Mouse (Mus musculus) stomach, embryonic 16.5 days (tissue): ENCODE measurements at regions not wholly inside any gene's neighbourhood (a gene's known extent, or its start where the extent isn't known, plus 50 kb on each side); places are given as distances from the start of the nearest gene placed in this dataset.

Source experiments
- ATAC-seq: fragments of 200-750 bp; cut with Nextera tagmentation; 2 replicates; pipeline ENCODE4 v1.8.0; 2017; ENCODE audit warnings: moderate number of reproducible peaks, moderate TSS enrichment; ENCODE audit not compliant: insufficient read depth, low FRiP score
- H3K27ac ChIP-seq: fragments of 300-500 bp; sonication (generic); 2 replicates; pipeline ENCODE4 v1.5.1; 2014; ENCODE audit warnings: low read length
- H3K27me3 ChIP-seq: fragments of 300-500 bp; sonication (generic); 2 replicates; pipeline ENCODE4 v1.6.1; 2014; ENCODE audit warnings: low read length, control low read depth, mixed read lengths; ENCODE audit not compliant: control insufficient read depth, insufficient read depth
- H3K36me3 ChIP-seq: fragments of 300-500 bp; sonication (generic); 2 replicates; pipeline ENCODE4 v1.6.1; 2014; ENCODE audit warnings: low read length; ENCODE audit not compliant: control insufficient read depth, insufficient read depth
- H3K4me1 ChIP-seq: fragments of 300-500 bp; sonication (generic); 2 replicates; pipeline ENCODE4 v1.6.1; 2014; ENCODE audit warnings: low read length, control low read depth, mixed read lengths; ENCODE audit not compliant: control insufficient read depth, insufficient read depth
- H3K4me2 ChIP-seq: fragments of 300-500 bp; sonication (generic); 2 replicates; pipeline ENCODE4 v1.6.1; 2014; ENCODE audit warnings: low read depth, low read length, mixed read lengths
- H3K4me3 ChIP-seq: fragments of 300-500 bp; sonication (generic); replicated peaks from 2 replicates; pipeline ENCODE4 v1.5.1; 2014; ENCODE audit warnings: mild to moderate bottlenecking, low read length
- H3K9ac ChIP-seq: fragments of 300-500 bp; sonication (generic); 2 replicates; pipeline ENCODE4 v1.6.1; 2014; ENCODE audit warnings: low read length
- H3K9me3 ChIP-seq: fragments of 300-500 bp; sonication (generic); replicated peaks from 2 replicates; pipeline ENCODE4 v1.6.1; 2016; ENCODE audit warnings: low read length, control low read depth; ENCODE audit not compliant: control insufficient read depth
- WGBS: fragments of 180-500 bp; shearing (Covaris S2); extraction: QIAGEN DNeasy Blood & Tissue Kit; methylation state at CpG from one replicate; pipeline ENCODE4 v1.1.7; 2014; 5-methylcytosine and 5-hydroxymethylcytosine counted together

DNA sequence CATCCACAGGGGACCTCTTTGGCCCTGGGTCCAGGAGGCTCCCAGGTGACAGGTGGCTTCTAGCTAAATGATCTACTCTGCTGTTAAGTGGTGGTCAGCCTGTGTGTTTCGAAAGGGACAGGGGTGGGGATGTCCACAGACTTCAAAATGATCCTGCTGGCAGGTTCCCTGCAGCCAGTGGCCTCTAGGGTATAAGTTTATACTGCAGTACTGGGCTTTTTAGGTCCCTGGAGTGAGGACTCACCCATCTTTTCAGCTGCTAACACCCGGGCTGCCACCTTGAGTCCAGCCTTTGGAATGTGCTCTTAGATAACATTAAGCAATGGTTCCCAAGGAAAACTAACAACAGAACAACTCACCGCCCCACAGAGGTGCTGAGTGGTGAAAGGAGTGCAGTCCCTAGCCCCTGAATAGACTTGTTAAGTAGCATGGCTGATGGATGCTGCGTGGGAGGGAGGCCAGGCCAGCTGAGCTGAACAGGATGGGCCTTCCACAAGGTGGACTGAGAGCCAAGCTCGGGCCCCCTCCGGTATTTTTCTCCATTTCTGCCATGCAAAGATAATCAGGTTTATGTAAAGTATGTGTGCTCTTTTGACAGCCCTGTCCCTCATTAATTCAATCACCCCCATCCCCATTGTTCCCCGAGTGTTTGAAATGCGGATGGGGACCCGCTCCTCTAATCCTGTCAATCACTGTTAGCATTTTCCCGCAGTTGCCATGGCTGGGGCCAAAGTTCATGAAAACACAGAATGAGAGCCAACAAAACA, 226.0 kb upstream of the Irx4 start:
- H3K9ac ChIP-seq: no peak overlapping the region
- H3K27ac ChIP-seq: no peak overlapping the region
- H3K4me1 ChIP-seq: no peaks in the 10 kb centered on the region
- WGBS: 28% methylated on average over 10 of the region's 10 CpGs
- no peak overlapping the region for H3K4me3 ChIP-seq
- ATAC-seq: no peak
- H3K36me3 ChIP-seq: no peaks in the 10 kb centered on the region
- no peak overlapping the region for H3K4me2 ChIP-seq
- H3K27me3 ChIP-seq: no peaks in the 10 kb centered on the region
- no peaks in the 10 kb centered on the region for H3K9me3 ChIP-seq

- no peaks in the 10 kb centered on the region for H3K27me3 ChIP-seq
- WGBS: 79% methylated on average over 10 of the region's 10 CpGs
These were observed 225.4 kb upstream of the Irx4 start for GRCm38 (mm10) chr13:73034886-73035285.

GRCm38 (mm10) chr13:73035336-73035940, 224.8 kb upstream of the Irx4 start:
- Histone ChIP-seq H3K27ac (no peak overlapping the region), H3K36me3 (no peaks in the 10 kb centered on the region), H3K9me3 (no peaks in the 10 kb centered on the region), H3K27me3 (no peaks in the 10 kb centered on the region), H3K4me3 (no peak overlapping the region), H3K4me1 (no peaks in the 10 kb centered on the region), H3K4me2 (no peak overlapping the region), H3K9ac (no peak overlapping the region)
- ATAC-seq: no peak
- 61% methylated on average over 2 of the region's 2 CpGs for WGBS

More at GRCm38 (mm10) chr13:73034886-73035285, 225.4 kb upstream of the Irx4 start:
- H3K9ac ChIP-seq: no peak overlapping the region
- H3K4me2 ChIP-seq: no peak overlapping the region
- no peak overlapping the region for H3K4me3 ChIP-seq
- no peaks in the 10 kb centered on the region for H3K9me3 ChIP-seq
- H3K36me3 ChIP-seq: no peaks in the 10 kb centered on the region
- ATAC-seq: no peak
- H3K4me1 ChIP-seq: no peaks in the 10 kb centered on the region
- H3K27ac ChIP-seq: no peak overlapping the region

- no peak overlapping the region for H3K4me2 ChIP-seq
- no peaks in the 10 kb centered on the region for H3K4me1 ChIP-seq
- no peaks in the 10 kb centered on the region for H3K27me3 ChIP-seq
- no peaks in the 10 kb centered on the region for H3K36me3 ChIP-seq
- no peaks in the 10 kb centered on the region for H3K9me3 ChIP-seq
- H3K27ac ChIP-seq: no peak overlapping the region
- H3K9ac ChIP-seq: no peak overlapping the region
- H3K4me3 ChIP-seq: no peak overlapping the region
- WGBS: 83% methylated on average over 5 of the region's 5 CpGs
- ATAC-seq: no peak
These were observed 220.5 kb upstream of the Irx4 start for GRCm38 (mm10) chr13:73039731-73040130.

GRCm38 (mm10) chr13:73041233-73042040, 218.8 kb upstream of the Irx4 start:
- WGBS: 52% methylated on average over 14 of the region's 14 CpGs
- H3K27me3 ChIP-seq: no peaks in the 10 kb centered on the region
- no peaks in the 10 kb centered on the region for H3K4me1 ChIP-seq
- no peak overlapping the region for H3K9ac ChIP-seq
- ATAC-seq: no peak
- H3K27ac ChIP-seq: no peak overlapping the region
- no peak overlapping the region for H3K4me3 ChIP-seq
- no peak overlapping the region for H3K4me2 ChIP-seq
- no peaks in the 10 kb centered on the region for H3K9me3 ChIP-seq
- no peaks in the 10 kb centered on the region for H3K36me3 ChIP-seq

DNA sequence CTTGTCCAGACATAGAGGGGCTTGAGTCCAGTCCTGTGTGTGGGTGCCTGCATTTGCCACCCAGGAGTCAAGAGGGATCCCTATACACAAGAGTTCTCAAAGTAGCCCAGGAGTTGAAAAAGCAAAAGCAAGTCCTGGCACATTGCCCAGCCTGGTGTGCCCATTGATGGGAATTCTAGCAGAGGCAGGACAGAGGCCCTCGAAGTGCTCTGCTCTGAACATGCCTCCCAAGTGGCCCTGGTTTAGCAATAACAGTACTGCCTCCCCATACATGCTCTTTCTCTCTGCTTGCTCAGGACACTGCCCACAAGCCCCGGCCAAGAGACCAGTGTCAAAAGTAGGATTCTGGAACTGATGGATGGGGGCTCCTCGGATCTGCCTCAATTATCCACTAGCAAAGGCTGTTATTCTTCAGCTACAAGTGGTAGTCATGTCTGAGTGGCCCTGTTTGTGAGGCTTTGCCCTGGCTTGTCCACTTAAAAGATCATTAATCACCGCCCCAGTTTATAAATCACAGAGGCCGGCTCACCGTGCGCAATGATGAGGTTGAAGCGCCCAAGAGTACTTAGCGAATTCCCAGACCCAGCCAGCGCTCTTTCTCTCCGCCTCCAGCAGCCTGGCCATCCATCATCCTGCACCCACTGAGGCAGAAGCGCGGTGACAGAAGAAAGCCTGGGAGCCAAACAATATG, 190.3 kb upstream of the Irx4 start:
- Histone ChIP-seq H3K4me1 (peaks cover 7% of the 10 kb centered on the region), H3K36me3 (no peaks in the 10 kb centered on the region), H3K9me3 (no peaks in the 10 kb centered on the region), H3K9ac (no peak overlapping the region), H3K27me3 (no peaks in the 10 kb centered on the region), H3K27ac (no peak overlapping the region), H3K4me2 (no peak overlapping the region), H3K4me3 (no peak overlapping the region)
- ATAC-seq: no peak
- WGBS: 14% methylated on average over 13 of the region's 13 CpGs

DNA sequence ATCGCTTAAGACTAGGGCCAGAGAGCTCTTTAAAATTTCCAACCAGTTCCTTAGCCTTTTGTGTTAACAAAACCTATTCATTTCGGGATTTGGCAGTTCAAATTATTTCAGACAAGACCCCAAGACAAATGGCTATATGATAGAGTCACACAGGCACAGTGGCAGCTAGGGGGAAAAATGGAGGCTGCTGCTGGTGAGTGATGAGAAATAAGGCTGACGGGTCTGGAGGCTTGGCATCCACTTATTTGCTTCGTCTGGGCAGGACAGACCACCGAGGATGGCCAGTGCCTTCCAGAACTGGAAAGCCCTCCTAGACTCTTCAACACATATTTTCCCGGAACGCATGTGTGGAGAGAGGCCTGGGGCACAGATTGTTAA, 189.8 kb upstream of the Irx4 start:
- WGBS: 20% methylated on average over 7 of the region's 7 CpGs
- Histone ChIP-seq H3K27me3 (no peaks in the 10 kb centered on the region), H3K27ac (no peak overlapping the region), H3K4me3 (no peak overlapping the region), H3K9ac (no peak overlapping the region), H3K9me3 (no peaks in the 10 kb centered on the region), H3K4me2 (no peak overlapping the region), H3K36me3 (no peaks in the 10 kb centered on the region), H3K4me1 (peaks cover 7% of the 10 kb centered on the region)
- ATAC-seq: no peak

DNA sequence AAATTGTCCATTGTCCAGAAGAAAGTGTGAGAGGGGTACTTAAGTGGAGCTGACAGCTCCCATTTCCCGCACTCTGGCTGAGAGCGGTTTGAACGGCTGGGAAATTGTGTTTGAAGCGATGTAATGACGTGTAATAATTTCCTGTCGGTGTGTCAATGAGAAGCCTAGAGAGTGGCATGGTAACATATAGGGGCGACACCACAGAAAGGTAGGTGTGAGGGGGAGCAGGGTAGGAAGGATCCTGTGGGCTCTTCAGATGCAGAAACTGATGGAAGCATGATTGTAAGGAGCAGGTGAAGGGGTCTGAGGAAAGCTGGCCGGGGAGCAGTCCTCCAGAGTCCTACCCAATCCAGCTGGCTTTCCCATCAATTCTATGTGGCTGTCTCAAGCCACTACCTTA, 189.2 kb upstream of the Irx4 start:
- 55% methylated on average over 8 of the region's 8 CpGs for WGBS

More for the DNA sequence above, 189.2 kb upstream of the Irx4 start:
- Histone ChIP-seq H3K27ac (no peak overlapping the region), H3K27me3 (no peaks in the 10 kb centered on the region), H3K9me3 (no peaks in the 10 kb centered on the region), H3K36me3 (no peaks in the 10 kb centered on the region), H3K4me3 (no peak overlapping the region), H3K4me2 (no peak overlapping the region), H3K9ac (no peak overlapping the region), H3K4me1 (peaks cover 7% of the 10 kb centered on the region)
- ATAC-seq: no peak
